Mouse (Mus musculus) testis, postnatal 10 days (tissue): ENCODE measurements around the gene Kif13a.

ENCODE experiments used
- DNase-seq: peaks from one replicate; pipeline ENCODE4 v3.0.0; 2021; ENCODE audit warnings: low spot score

The Kif13a gene

DNA sequence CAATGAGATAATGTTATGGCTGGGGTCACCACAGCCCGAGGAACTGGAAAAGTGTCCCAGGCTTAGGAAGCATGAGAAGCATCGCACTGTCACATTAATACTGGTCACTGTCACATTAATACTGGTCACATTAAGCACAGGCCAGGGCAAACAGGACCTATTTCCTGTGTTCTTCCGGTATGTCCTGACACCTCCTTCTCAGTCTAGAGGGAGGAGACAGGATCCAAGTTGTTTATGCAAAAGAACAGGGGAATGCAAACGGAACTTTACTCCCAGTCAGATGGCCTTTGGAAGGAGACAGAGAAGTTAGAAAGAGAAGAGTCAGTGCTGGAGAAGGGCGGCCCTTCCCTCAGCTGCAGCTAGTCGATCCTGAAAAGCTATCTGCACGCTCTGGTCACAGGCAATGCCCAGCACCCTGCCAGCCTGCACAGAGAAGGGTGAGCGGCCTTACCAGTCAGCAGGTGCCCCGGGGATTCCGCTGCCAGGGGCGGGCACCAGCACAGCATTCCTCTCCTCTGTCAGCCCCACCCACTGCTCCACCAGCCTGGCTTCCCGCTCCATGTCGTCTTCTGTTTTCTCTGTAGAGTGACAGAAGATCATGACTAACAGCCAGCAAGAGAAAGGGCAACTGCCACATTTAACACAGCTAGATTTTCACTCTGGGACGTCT lies 152.9 kb downstream of the Kif13a start:
- no peak for DNase-seq

DNA sequence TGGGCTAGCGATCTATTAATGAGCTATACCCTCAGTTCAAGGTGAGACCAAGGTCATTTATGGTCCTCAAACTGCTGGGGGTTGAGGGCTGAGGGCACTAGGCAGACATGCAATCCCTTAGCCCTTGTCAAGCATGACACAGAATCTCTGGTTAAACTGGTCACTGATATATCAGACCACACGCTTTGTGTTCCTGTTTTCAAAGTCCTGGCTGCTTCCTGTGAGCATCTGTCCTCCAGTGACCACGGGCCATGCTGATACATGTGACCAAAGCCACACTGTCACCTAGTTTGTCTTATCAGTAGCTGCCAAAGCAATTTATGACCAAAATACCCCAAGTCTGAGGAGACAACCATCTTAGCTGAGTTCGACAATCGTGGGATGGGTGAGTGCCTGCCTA lies 154.7 kb downstream of the Kif13a start:
- no peak for DNase-seq

DNA sequence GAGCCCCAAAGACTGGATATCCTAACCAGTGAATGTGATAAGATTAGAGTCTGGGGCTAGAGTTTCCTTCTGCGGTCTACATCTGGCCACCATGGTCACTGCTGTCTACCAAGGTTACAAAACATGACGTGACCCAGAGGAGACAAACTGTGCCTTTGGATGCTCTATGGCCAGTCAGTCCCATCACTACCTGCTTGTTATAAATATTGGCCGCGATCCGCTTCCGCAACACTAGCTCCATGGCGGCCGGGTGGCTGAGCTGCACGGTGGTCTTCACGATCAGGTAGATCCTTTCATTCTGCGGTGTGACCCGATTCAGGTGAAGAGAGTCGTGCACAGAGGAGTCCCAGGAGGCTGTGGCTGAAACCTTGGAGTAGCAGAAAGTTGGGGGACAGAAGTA lies 157.1 kb downstream of the Kif13a start:
- DNase-seq, result no peak

DNA sequence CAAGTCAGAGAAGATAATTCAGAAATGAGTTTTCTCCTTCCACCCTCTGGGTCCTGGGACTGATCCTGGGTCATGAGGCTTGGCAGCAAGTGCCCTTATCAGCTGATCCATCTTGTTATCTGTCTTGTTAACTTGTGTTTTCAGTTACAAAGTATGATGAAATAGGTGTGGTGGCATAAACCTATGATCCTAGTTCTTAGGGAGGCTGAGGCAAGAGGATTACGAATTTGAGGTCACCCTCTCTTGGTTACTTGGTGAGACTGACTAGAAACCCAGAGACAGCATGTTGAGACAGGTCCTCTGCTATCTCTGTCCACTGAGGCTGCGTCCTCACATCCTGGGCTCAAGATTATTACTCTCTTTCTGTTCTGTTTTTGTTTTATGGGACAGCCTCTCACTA lies 164.3 kb downstream of the Kif13a start:
- no peak for DNase-seq

DNA sequence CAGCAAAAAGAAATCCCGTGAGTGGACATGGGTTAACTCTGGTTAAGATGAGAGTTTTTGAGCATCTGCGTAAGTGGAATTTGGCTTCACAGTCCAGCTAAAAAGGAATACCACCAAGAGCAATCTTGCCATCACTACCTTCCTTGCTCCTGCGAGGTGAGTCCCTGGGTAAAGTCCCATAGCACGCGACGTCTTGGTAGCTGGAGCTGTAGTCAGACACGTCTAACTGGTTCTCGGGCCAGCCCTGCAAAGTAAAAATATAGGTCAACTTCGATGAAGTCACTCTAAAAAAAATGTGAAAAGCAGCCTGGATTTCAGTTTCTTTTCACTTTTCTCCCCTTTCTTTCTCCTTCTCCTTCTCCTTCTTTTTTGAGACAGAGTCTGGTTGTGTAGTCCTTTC lies 166.5 kb downstream of the Kif13a start:
- DNase-seq, result no peak

DNA sequence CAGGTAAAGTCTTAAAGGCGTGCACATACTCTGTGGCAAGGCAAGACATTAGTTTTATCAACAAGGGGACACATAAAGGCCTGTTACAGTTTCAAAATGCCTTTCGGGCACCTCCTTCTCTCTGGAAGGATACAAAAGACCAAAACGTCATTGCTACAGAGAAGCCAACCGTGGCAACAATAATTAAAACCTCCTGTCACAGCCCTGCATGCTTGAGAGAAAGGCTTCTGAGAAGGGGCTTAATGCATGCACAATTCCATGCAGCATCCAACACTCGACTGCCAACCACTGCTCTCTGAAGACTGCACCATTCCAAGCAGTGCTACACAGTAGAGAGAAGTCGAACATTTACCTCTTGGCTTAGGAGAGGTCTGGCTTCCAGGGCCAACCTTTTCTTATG lies 168.7 kb downstream of the Kif13a start:
- DNase-seq, result no peak

DNA sequence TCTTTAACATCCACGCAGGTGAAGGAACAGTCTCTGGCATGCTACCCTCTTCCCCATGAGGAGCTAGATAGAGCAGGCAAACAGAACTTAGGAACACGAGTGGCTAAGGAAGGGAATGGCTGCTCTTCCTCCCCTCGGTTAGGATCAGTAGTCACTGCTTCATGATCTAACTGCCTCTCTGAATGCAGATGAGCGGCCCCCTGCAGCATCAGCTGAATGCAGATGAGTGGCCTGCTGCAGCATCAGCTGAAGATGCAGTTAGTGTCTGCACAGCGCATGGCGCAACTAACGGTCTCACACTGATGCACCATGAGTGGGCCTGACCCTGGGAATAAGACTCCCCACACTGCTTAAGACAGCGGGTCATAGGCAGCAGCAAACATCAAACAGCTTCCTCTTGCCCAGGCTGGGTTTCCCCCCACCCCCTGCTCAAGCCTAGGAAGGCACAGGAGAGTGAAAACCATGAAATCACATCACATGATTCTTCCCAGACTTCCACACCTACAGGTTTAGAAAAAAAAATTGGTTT lies 170.3 kb downstream of the Kif13a start:
- DNase-seq, result no peak

DNA sequence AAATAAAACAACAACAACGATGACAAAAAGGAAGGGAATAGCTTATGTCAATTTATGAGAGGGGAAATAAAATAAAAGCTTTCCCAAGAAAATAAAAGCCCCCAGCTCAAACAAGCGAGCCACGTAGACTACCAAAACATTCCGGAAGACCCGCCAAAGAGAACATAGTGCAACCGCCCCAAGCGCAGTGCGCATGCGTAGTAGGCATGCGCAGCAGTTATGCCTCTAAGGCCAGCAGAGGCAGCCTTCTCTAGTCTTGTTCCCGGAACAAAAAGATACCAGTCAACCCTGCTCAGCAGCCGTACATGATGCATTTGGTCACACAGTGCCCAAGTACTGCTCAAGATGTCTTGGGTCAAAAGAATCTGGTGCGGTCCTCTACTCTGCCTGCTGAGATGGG lies 171.0 kb downstream of the Kif13a start:
- no peak for DNase-seq

DNA sequence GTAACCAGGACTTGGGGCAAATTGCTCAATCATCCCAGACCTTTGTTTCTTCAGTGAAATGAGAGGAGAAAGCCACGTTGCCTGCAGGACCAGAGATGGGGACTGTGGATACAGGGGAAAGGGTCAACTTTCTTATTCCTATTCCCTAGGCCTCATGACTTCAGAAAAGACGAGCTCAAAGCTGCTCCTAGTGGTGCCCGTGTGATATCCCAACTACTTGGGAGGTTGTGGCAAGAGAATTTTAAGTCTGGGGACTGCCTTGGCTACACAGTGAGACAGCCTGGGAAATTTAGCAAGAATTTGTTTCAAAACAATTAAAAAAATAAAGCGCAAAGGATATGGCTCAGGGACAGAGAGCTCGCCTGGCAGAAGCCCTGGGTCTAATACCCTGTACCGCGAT lies 171.7 kb downstream of the Kif13a start:
- no peak for DNase-seq

DNA sequence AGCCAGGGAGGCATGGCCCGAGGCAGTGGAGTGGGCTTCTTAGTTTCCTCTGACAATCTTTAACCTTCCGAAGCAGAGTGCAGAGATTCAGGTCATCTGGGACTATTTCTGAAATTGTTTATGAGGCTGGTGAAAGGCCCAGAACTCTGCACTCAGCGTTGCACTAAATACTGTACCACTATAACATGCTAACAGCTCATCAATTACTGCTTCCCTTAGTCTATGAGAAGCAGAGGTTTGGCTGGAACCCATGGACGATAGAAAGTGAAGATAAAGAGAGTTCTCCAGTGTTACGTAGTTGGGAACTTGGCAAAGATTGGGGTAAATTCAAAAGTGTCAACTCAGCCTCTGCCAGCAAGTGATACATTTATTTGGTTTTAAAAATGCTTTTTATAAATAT lies 176.4 kb downstream of the Kif13a start:
- no peak for DNase-seq

DNA sequence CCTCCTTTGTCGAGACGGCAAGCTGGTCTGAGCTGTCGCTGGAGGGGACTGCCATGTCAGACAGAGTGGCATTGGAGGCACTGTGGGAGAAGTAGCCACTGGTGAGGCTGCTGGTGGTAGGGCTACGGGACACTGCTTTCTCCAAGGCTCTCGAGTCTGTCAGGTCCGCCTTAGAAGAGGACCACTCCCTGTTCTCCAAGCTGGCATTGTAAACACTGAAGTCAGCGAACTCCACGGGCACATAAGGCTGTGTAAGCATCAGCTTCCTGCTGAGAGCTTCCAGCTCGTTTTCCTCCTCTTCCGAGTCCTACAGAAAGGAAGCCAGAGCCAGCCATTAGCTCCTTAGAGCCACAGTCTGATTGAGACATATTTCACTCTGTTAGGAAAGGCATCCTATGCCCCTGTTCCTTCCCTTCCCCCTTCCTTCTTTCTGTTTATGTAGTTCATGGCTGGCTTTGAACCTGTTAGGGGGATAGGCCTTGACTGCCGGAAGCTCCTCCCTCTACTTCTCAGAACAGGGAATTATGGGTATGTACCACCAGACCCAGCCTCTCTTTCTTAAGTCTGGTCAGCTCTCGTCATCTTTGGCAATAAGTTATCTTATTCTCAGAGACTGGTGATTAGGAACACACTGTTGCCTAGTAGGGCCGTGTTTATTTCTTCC lies 177.0 kb downstream of the Kif13a start:
- no peak for DNase-seq

DNA sequence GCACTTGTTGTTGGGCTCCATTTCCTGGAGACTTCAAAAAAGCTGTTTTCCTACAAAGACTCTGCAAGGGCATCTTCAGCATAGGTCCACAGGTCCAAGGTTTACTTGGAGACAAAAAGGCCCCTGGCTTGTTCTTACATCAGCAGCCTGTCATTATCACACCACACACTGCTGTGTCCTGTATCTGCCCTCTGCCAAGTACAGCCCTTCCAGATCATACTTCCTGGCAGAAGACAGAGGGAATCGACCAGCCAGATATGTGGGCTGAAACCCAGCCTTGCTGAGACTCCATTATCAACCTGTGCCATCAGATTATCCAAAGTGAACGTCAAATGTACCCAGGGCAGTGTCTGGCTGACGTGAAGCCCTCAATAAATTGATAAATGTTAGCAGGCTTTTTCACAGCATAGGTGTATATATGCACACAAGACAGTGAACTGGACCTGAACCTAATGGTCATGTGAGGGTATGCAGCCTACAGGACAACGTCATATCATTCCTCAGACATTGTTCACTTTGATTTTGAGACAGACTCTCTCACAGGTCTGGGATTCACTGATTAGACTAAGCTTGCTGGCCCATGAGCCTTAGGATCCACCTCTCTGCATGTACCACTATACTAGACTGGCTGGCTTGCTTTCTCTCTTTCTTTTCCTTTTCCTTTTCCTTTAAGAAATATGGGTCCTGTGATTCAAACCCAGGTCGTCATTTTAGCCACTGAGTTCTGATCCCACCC lies 181.4 kb downstream of the Kif13a start:
- DNase-seq, result no peak

DNA sequence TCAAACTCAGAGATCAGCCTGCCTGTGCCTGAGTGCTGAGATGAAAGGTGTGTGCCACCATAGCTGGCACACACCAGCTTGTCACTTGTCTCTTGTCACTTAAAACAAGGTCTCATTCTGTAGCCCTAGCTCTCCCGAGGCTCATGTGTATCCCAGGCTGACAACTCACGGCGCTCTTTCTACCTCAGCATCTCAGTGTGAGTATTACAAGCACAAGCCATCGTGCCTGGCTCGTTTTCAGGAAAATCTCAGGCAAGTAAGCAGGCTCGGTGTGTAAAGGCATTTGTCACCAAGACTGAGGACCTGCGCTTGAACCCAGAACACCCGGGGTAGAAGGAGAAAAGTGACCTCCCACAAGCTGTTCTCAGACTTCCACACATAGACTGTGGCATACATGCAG lies 185.8 kb downstream of the Kif13a start:
- DNase-seq, result no peak

DNA sequence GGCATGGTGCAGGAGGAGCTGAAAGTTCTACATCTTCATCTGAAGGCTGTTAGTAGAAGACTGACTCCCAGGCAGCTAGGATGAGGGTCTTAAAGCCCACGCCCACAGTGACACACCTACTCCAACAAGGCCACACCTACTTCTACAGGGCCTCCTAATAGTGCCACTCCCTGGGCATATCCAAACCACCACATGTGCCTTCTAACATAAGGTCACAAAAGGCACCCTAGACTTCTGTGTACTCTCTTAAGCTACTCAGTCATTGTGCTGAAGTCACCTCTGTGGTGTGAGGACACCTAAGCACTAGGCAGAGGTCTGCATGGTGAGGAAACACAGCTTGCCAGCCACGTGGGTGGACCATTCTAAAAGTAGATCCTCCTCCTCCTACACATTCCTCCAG lies 187.3 kb downstream of the Kif13a start:
- DNase-seq, result no peak

DNA sequence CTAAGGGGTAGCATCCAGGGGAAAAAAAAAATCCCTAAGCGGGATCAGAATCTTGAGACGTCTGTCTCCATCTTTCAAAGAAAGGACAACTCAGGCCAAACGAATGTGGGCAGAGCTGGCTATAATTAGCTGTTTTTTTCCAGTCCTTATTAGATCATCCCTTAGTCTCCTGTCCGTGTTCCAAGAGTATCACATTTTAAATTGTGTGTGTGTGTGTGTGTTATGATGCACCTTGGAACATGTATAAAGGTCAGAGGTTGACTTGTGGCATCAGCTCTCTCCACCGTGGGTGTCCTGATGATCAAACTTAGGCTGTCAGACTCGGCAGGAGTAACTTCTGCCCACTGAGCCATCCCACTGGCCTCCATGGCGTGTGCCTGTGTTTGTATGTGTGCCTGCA lies 190.2 kb downstream of the Kif13a start:
- DNase-seq, result no peak

DNA sequence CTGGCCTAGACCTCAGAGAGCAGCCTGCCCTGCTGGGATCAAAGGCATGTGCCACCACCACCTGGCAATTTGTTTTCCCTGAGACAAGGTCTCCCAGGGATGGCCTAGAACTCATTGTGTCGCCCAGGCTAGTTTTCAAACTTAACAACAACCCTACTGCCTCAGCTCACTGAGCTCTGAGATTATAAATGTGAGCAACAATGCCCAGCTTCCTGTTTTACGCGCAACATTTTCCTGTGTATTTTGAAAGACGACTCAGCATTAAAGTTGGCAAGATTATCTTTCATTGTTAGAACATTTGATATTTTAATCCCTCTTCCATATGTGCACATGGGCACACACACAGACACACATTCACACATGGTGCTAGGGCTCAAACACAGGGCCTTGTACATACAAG lies 192.2 kb downstream of the Kif13a start:
- no peak for DNase-seq

DNA sequence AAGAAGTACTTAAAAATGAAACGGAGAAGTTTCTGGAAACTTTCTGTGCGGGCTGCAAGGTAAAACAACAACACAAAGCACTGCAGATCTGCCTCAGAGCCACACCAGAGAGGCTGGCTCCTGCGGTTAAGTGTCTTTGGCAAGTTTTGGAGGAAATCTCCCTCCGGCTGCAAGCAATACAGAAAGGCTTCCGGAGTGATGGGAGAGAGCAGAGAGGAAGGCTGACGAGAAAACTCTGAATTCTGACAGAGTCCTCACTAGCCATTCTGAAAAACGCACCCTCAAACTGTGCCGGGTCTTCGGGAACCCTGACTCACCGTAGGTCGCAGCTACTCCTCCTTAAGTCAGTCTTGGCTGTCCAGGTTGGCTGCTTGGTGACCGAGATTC lies 193.2 kb downstream of the Kif13a start:
- no peak for DNase-seq

DNA sequence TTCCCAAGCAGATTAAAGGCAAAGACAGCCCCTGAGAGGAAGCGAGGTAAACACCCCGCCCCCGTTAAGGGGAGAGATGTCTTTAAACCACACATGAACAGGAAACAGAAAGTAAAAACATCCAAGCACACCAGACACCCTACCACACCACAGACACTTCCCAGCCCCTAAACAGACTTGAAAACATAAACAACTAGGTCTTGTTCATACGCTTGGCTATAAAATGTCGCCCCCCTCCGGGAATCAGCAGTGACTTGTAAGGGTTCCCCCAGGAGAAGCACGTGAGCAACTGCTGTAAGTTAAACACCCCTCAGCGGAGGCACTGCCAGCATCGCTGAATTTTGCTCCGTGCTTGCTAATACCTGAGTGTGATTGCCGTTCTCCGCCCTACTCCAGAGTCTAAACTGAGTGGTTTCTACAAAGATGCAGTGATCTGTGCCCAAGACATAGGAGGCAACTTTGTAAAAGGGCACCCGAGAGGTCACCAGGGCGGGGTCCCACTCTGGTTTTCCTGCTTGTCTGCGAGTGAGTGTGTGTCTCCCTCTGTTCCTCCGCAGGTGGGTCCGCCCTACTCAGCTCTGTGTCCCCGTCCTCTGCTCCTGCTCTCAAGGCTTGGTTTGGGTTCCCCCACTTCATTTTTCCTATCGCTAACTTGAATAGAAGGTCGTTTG lies 193.7 kb downstream of the Kif13a start:
- peak; percentile 57 for DNase-seq

DNA sequence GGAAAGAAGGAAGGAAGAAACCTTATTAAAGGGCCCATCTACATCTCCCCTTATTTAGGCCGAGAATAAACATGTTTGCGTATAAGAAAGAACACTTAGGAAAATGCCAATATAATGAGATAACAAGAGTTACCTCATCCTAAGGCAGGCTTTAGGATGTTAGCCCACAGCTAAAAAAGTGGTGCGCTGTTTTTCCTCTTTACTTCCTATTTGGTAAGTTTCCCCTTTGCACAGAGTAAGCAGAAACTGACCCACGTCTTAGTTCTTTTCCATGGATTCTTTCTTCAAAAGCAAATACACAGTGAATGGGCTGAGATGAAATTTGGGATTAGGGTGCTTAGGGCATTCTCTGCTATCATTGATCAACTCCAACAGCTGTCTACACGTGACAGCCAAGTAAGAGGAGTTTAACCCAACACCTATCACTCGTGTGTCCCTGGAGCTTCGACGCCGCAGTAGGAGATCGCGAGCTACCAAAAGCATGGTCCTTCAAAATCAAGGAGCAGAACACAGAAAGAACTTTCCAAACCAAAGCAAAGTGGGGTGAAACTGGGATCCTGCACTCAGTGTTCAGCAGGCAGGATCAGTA lies 194.4 kb downstream of the Kif13a start:
- DNase-seq, result no peak

DNA sequence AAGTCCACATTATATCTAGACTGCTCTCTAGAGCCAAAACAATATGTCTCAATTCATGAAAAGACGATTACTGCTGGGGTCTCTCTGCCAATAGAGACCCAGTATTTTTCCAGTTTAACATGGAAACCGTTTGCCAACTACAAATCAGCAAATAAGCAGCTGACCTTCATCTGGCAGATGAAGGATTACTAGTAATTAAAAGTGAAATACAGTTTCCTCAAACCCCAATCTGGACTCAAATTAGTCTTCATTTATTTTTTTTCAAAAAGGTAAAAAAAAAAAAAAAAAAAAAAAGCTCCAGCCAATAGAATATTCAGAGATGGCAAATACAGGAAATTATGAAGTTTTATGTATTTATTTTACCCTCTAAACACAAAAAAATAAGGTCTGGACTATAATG lies 199.7 kb downstream of the Kif13a start:
- no peak for DNase-seq

DNA sequence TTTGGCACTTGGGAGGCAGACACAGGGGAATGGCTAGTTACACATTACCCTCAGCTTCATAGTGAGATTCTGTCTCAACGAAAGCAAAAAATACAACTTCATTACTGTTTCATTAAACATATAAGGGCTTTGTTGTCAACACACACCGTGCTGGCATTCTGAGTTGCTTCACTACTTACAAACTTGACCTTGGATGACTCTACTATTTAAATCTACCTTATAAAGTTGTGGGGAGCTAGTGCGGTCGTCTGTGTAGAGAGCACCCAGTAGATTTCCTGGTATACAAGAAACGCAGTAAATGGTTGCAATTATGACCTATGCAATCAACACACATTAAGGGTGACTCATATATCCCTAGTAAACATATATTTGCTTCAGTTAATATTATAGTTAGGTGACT lies 201.3 kb downstream of the Kif13a start:
- no peak for DNase-seq

DNA sequence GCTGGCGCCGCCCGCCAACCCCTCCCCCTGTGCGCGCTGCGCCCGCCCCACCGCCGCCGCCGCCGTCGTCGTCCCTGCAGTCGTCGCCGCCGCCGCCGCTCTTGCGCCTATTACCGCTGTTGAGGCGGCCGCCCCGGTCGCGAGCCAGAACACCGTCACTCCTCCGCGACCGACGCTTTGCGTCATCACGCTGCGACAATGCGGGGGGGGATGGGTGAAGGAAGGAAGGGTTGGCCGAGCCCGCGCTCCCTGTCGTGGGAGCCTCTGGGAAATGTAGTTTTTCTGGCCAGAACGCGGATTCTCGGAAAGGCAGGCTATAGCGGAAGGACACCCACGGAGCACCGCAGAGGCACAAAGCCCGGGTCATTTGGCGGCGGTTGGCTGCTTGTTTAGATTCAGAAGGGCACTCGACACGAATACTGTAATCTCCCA lies 201.8 kb downstream of the Kif13a start, which contains the start of gene Nup153:
Nup153 (minus strand) TSS at position 104 of the 432 bp plus-strand sequence.
- peak; percentile 100 for DNase-seq
